Mouse (Mus musculus): Measurements from ENCODE around the gene Stx5a. TPM values are rescaled to one million over a fixed set of nuclear protein-coding genes. Genes with fewer than 3 reads are reported as not detected.

Gene Stx5a
- total and polyA plus RNA-seq, 2 experiments from 2014 or later = 95.3 to 110 TPM

DNA sequence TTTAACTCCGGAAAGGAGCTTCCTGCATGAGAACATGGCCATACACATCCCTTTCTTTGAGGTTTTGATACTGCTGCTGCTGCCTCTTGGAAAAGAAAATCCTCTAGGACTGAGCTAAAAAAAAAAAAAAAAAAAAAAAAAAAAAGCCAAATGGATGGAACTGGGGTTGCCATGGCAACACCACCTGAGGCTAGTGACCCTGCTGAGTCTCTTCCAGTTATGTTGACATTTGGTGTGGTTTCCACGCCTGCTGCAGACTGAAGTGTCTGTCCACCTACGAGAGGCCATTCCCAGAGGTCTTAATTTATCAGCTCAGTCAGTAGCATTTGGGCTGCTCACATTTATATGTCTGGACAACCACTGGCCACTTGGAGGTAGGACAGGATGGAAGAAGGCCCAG lies 47.3 kb downstream of the Stx5a start:
- H3K9ac ChIP-seq (replicated peaks; ENCODE audit: low read length) = no peak overlapping the region
- peaks cover 8% of the 10 kb centered on the region for H3K36me3 ChIP-seq (ENCODE audit: insufficient read depth, low read length)
- peak; percentile 56 for DNase-seq (ENCODE audit: low spot score)

GRCm38 (mm10) chr19:8789171-8789570 lies 48.0 kb downstream of the Stx5a start:
- H3K9ac ChIP-seq (replicated peaks; ENCODE audit: low read length) = no peak overlapping the region
- no peaks in the 10 kb centered on the region for H3K27me3 ChIP-seq (ENCODE audit: insufficient read depth, low read length)
- H3K4me3 ChIP-seq (ENCODE audit: low read length) = no peak overlapping the region
- no peak overlapping the region for H3K4me2 ChIP-seq (ENCODE audit: low read depth, low read length)
- peak overlapping the region; percentile 42; the same call in 1 of the 2 replicates for H3K27ac ChIP-seq
- ATAC-seq (no peak), DNase-seq (ENCODE audit: low spot score) (no peak)
- WGBS = 40% methylated on average over 1 of the region's 1 CpGs
- no peaks in the 10 kb centered on the region for H3K4me1 ChIP-seq (ENCODE audit: insufficient read depth, low read length)
- TF ChIP-seq CTCF (IDR thresholded peaks at IDR 0.05; ENCODE audit: low read depth) = no peak
- H3K36me3 ChIP-seq (ENCODE audit: insufficient read depth, low read length) = peaks cover 13% of the 10 kb centered on the region
- no peaks in the 10 kb centered on the region for H3K9me3 ChIP-seq (ENCODE audit: low read length)

More for the DNA sequence above, 47.3 kb downstream of the Stx5a start:
- Histone ChIP-seq H3K27ac (peak overlapping the region; percentile 42; the same call in 1 of the 2 replicates), H3K4me3 (ENCODE audit: low read length) (no peak overlapping the region), H3K9me3 (ENCODE audit: low read length) (no peaks in the 10 kb centered on the region), H3K4me1 (ENCODE audit: insufficient read depth, low read length) (no peaks in the 10 kb centered on the region), H3K27me3 (ENCODE audit: insufficient read depth, low read length) (no peaks in the 10 kb centered on the region), H3K4me2 (ENCODE audit: low read depth, low read length) (no peak overlapping the region)
- no peak for TF ChIP-seq CTCF (IDR thresholded peaks at IDR 0.05; ENCODE audit: low read depth)
- 22% methylated on average over 3 of the region's 3 CpGs for WGBS
- no peak for ATAC-seq

- Histone ChIP-seq H3K4me1 (ENCODE audit: insufficient read depth, low read length) (no peaks in the 10 kb centered on the region), H3K36me3 (ENCODE audit: insufficient read depth, low read length) (peaks cover 23% of the 10 kb centered on the region), H3K27me3 (ENCODE audit: insufficient read depth, low read length) (no peaks in the 10 kb centered on the region), H3K27ac (no peak overlapping the region), H3K4me3 (ENCODE audit: low read length) (no peak overlapping the region), H3K9me3 (ENCODE audit: low read length) (no peaks in the 10 kb centered on the region), H3K9ac (replicated peaks; ENCODE audit: low read length) (no peak overlapping the region), H3K4me2 (ENCODE audit: low read depth, low read length) (no peak overlapping the region)
- ATAC-seq (no peak), DNase-seq (ENCODE audit: low spot score) (no peak)
- 75% methylated on average over 7 of the region's 7 CpGs for WGBS
- no peak for TF ChIP-seq CTCF (IDR thresholded peaks at IDR 0.05; ENCODE audit: low read depth)
Observed at GRCm38 (mm10) chr19:8790171-8790570, 49.0 kb downstream of the Stx5a start.

- ATAC-seq (peak; percentile 73), DNase-seq (ENCODE audit: low spot score) (peak; percentile 96)
- WGBS = 2% methylated on average over 25 of the region's 25 CpGs
- H3K4me2 ChIP-seq (ENCODE audit: low read depth, low read length) = peak within 1 kb of the TSS; percentile 76
- no peak for TF ChIP-seq CTCF (IDR thresholded peaks at IDR 0.05; ENCODE audit: low read depth)
- H3K4me3 ChIP-seq (ENCODE audit: low read length) = peak within 1 kb of the TSS; percentile 81
- H3K27me3 ChIP-seq (ENCODE audit: insufficient read depth, low read length) = no peaks in the 10 kb centered on the region
- H3K9ac ChIP-seq (replicated peaks; ENCODE audit: low read length) = peak within 1 kb of the TSS; percentile 77
- no peaks in the 10 kb centered on the region for H3K9me3 ChIP-seq (ENCODE audit: low read length)
- H3K36me3 ChIP-seq (ENCODE audit: insufficient read depth, low read length) = peaks cover 23% of the 10 kb centered on the region
- H3K27ac ChIP-seq = peak within 1 kb of the TSS; percentile 76
- H3K4me1 ChIP-seq (ENCODE audit: insufficient read depth, low read length) = peaks cover 3% of the 10 kb centered on the region; the same call in 1 of the 2 replicates
Observed at GRCm38 (mm10) chr19:8798264-8798946, 57.2 kb downstream of the Stx5a start, which contains the start of gene Polr2g. Gene Polr2g (minus strand): TSS chr19:8798577.

- TF ChIP-seq CTCF (IDR thresholded peaks at IDR 0.05; ENCODE audit: low read depth) = 0 out of 2 replicates have a peak, but pooled peaks have one; percentile 5
- ATAC-seq = no peak
- 0 out of 2 replicates have a peak overlapping the region, but pooled peaks have one; percentile 81 for H3K4me3 ChIP-seq (ENCODE audit: low read length)
Observed at GRCm38 (mm10) chr19:8798947-8799315, 57.7 kb downstream of the Stx5a start.

DNA sequence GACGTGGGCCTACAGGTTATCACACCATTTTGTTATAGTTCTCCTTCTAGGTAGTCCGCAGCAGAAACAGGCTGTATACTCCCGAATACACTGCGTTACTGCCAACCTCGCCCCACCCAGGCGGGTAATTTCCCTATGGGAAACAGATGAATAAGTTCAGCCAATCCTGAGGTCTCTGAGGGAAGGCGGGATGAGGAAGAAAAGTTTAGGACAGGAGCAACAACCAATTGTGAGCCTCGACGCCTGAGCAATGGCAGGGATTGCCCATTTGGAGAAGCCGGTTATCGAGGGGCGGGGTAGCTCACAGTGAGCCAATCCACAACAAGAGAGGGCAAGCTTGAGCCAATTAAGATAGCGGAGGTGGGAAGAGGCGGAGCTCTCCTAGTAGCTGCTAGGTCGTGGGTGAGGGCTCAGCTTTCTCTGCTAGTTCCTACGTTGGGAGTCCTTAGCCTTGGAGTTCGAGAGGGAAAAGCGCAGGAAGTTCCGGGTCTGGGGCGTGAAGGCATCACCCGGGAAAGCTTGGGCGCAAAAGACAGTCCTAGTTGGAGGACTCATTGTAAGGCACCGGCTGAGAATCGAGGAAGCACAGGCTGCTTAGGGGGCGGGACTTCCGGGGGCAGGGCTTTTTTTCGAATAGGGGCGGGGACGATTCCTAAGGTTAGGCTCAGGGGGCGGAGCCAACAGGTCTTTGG lies 61.1 kb downstream of the Stx5a start, which contains the start of gene Zbtb3:
Zbtb3 (plus strand) TSS at position 426 of the 692 bp plus-strand sequence.
- TF ChIP-seq CTCF (IDR thresholded peaks at IDR 0.05; ENCODE audit: low read depth) = no peak
- H3K27ac ChIP-seq = peak within 1 kb of the TSS; percentile 84
- WGBS = under 1% methylated on average over 30 of the region's 30 CpGs
- peaks cover 3% of the 10 kb centered on the region; the same call in 1 of the 2 replicates for H3K4me1 ChIP-seq (ENCODE audit: insufficient read depth, low read length)
- ATAC-seq (peak; percentile 98), DNase-seq (ENCODE audit: low spot score) (peak; percentile 98)
- H3K27me3 ChIP-seq (ENCODE audit: insufficient read depth, low read length) = no peaks in the 10 kb centered on the region
- H3K4me3 ChIP-seq (ENCODE audit: low read length) = peak within 1 kb of the TSS; percentile 53
- H3K9ac ChIP-seq (replicated peaks; ENCODE audit: low read length) = peak within 1 kb of the TSS; percentile 49
- H3K4me2 ChIP-seq (ENCODE audit: low read depth, low read length) = peak within 1 kb of the TSS; percentile 74
- H3K36me3 ChIP-seq (ENCODE audit: insufficient read depth, low read length) = no peaks in the 10 kb centered on the region; the same call in 1 of the 2 replicates
- H3K9me3 ChIP-seq (ENCODE audit: low read length) = no peaks in the 10 kb centered on the region

More at GRCm38 (mm10) chr19:8798947-8799315, 57.7 kb downstream of the Stx5a start:
- Histone ChIP-seq H3K9ac (replicated peaks; ENCODE audit: low read length) (no peak overlapping the region), H3K4me1 (ENCODE audit: insufficient read depth, low read length) (peaks cover 3% of the 10 kb centered on the region; the same call in 1 of the 2 replicates), H3K9me3 (ENCODE audit: low read length) (no peaks in the 10 kb centered on the region), H3K4me2 (ENCODE audit: low read depth, low read length) (peak overlapping the region; percentile 76), H3K27ac (no peak overlapping the region), H3K27me3 (ENCODE audit: insufficient read depth, low read length) (no peaks in the 10 kb centered on the region), H3K36me3 (ENCODE audit: insufficient read depth, low read length) (peaks cover 18% of the 10 kb centered on the region)
- no peak for DNase-seq (ENCODE audit: low spot score)
